Mouse (Mus musculus) inflammation-experienced regulatory T-cells, adult 16 weeks (primary cell): ENCODE data around the gene Sec24a. TPM values are rescaled to one million over a fixed set of nuclear protein-coding genes. Genes with fewer than 3 reads are reported as not detected.

Experiments used
- polyA plus RNA-seq: library from polyadenylated mRNA; unstranded; fragments of 100-300 nt; shearing (Covaris generic); gene quantifications from one replicate; pipeline ENCODE4 v1.2.1, GENCODE M21; 2017

The Sec24a gene
- 31.1 TPM for polyA plus RNA-seq

GRCm38 (mm10) chr11:51763213-51763907 lies at the start of gene Sec24a, which contains the start of gene Sar1b:
Sec24a (minus strand) TSS chr11:51763634.
Sar1b (plus strand) TSS chr11:51763687.

GRCm38 (mm10) chr11:51688330-51689328 lies 74.8 kb downstream of the Sec24a start, which contains the start of gene 0610009B22Rik:
0610009B22Rik (minus strand) TSS chr11:51688874.

GRCm38 (mm10) chr11:51650691-51651515 lies 112.5 kb downstream of the Sec24a start, which contains the start of the genes N4bp3 and D930048N14Rik:
N4bp3 (minus strand) TSS chr11:51650842.
D930048N14Rik (plus strand) TSS chr11:51650954.

Other genes with a start within 250 kb of the Sec24a start
- 28.7 TPM for gene Phykpl, start 178.9 kb downstream of the Sec24a start, polyA plus RNA-seq
- 34.4 TPM for gene Hnrnpab, start 156.8 kb downstream of the Sec24a start, polyA plus RNA-seq
- 100 TPM for gene Nhp2, start 143.9 kb downstream of the Sec24a start, polyA plus RNA-seq
- gene Rmnd5b, start 127.7 kb downstream of the Sec24a start, polyA plus RNA-seq, result 91.0 TPM
- gene N4bp3, start 112.8 kb downstream of the Sec24a start, polyA plus RNA-seq, result 10.7 TPM
- 0.91 TPM for gene D930048N14Rik, start 112.7 kb downstream of the Sec24a start, polyA plus RNA-seq
- 20.0 TPM for gene 0610009B22Rik, start 74.8 kb downstream of the Sec24a start, polyA plus RNA-seq
- gene Sar1b, start 53 bp upstream of the Sec24a start, polyA plus RNA-seq, result 136 TPM
- 10.1 TPM for gene Jade2, start 94.0 kb upstream of the Sec24a start, polyA plus RNA-seq
- 167 TPM for gene Cdkn2aipnl, start 204.0 kb upstream of the Sec24a start, polyA plus RNA-seq
- 300 TPM for gene Ube2b, start 237.1 kb upstream of the Sec24a start, polyA plus RNA-seq
- gene Cdkl3, start 240.6 kb upstream of the Sec24a start, polyA plus RNA-seq, result 7.6 TPM